Mouse (Mus musculus): ENCODE results near the gene Zfp865. TPM values are rescaled to one million over a fixed set of nuclear protein-coding genes. Genes with fewer than 3 reads are reported as not detected.

The Zfp865 gene
- polyA plus RNA-seq, 1 experiment from 2014 or later, result 7.3 TPM

GRCm38 (mm10) chr7:5059421-5059820 lies 39.2 kb downstream of the Zfp865 start:
- H3K27me3 ChIP-seq (ENCODE audit: control insufficient read depth, insufficient read depth, low read length), result peaks cover 36% of the 10 kb centered on the region
- H3K4me2 ChIP-seq (ENCODE audit: low read depth, low read length, severe bottlenecking), result no peak overlapping the region
- no peaks in the 10 kb centered on the region for H3K9me3 ChIP-seq (ENCODE audit: control insufficient read depth, low read length)
- DNase-seq (ENCODE audit: low spot score) (no peak), ATAC-seq (replicated peaks; ENCODE audit: low FRiP score) (no peak)
- WGBS, result 90% methylated on average over 12 of the region's 12 CpGs
- H3K27ac ChIP-seq (ENCODE audit: low read depth, low read length), result no peak overlapping the region
- peak overlapping the region; percentile 86; the same call in 1 of the 2 replicates for H3K9ac ChIP-seq (ENCODE audit: low read length)
- H3K4me1 ChIP-seq (replicated peaks; ENCODE audit: control insufficient read depth, insufficient read depth, low read length), result peaks cover 20% of the 10 kb centered on the region
- no peaks in the 10 kb centered on the region for H3K36me3 ChIP-seq (ENCODE audit: control insufficient read depth, insufficient read depth, low read length)
- H3K4me3 ChIP-seq (ENCODE audit: low read depth, low read length), result no peak overlapping the region

- WGBS, result 2% methylated on average over 27 of the region's 27 CpGs
- Histone ChIP-seq H3K36me3 (ENCODE audit: control insufficient read depth, insufficient read depth, low read length) (no peaks in the 10 kb centered on the region), H3K4me2 (ENCODE audit: low read depth, low read length, severe bottlenecking) (peak overlapping the region; percentile 88), H3K9me3 (ENCODE audit: control insufficient read depth, low read length) (no peaks in the 10 kb centered on the region), H3K4me3 (ENCODE audit: low read depth, low read length) (peak overlapping the region; percentile 64), H3K27ac (ENCODE audit: low read depth, low read length) (peak overlapping the region; percentile 98), H3K27me3 (ENCODE audit: control insufficient read depth, insufficient read depth, low read length) (peaks cover 27% of the 10 kb centered on the region), H3K4me1 (replicated peaks; ENCODE audit: control insufficient read depth, insufficient read depth, low read length) (peaks cover 20% of the 10 kb centered on the region), H3K9ac (ENCODE audit: low read length) (peak overlapping the region; percentile 86)
- DNase-seq (ENCODE audit: low spot score), result peak; percentile 87
- 0 out of 2 replicates have a peak, but pooled peaks have one; percentile 9 for ATAC-seq (replicated peaks; ENCODE audit: low FRiP score)
Observed at GRCm38 (mm10) chr7:5060239-5060731, 40.1 kb downstream of the Zfp865 start.

- Histone ChIP-seq H3K9ac (ENCODE audit: low read length) (peak overlapping the region; percentile 86), H3K27ac (ENCODE audit: low read depth, low read length) (peak overlapping the region; percentile 98), H3K4me1 (replicated peaks; ENCODE audit: control insufficient read depth, insufficient read depth, low read length) (peaks cover 20% of the 10 kb centered on the region), H3K27me3 (ENCODE audit: control insufficient read depth, insufficient read depth, low read length) (peaks cover 19% of the 10 kb centered on the region), H3K4me3 (ENCODE audit: low read depth, low read length) (peak overlapping the region; percentile 64), H3K4me2 (ENCODE audit: low read depth, low read length, severe bottlenecking) (peak overlapping the region; percentile 88), H3K36me3 (ENCODE audit: control insufficient read depth, insufficient read depth, low read length) (no peaks in the 10 kb centered on the region), H3K9me3 (ENCODE audit: control insufficient read depth, low read length) (no peaks in the 10 kb centered on the region)
- DNase-seq (ENCODE audit: low spot score), result peak; percentile 97
- ATAC-seq (replicated peaks; ENCODE audit: low FRiP score), result peak; percentile 88
- under 1% methylated on average over 60 of the region's 60 CpGs for WGBS
Observed at GRCm38 (mm10) chr7:5060944-5061773, 41.0 kb downstream of the Zfp865 start.

- Histone ChIP-seq H3K9ac (ENCODE audit: low read length) (peak within 1 kb of the TSS; percentile 86), H3K27me3 (ENCODE audit: control insufficient read depth, insufficient read depth, low read length) (peaks cover 13% of the 10 kb centered on the region), H3K36me3 (ENCODE audit: control insufficient read depth, insufficient read depth, low read length) (no peaks in the 10 kb centered on the region), H3K4me1 (replicated peaks; ENCODE audit: control insufficient read depth, insufficient read depth, low read length) (peaks cover 15% of the 10 kb centered on the region), H3K4me3 (ENCODE audit: low read depth, low read length) (peak within 1 kb of the TSS; percentile 64), H3K4me2 (ENCODE audit: low read depth, low read length, severe bottlenecking) (peak within 1 kb of the TSS; percentile 88), H3K9me3 (ENCODE audit: control insufficient read depth, low read length) (no peaks in the 10 kb centered on the region), H3K27ac (ENCODE audit: low read depth, low read length) (peak within 1 kb of the TSS; percentile 98)
- WGBS, result under 1% methylated on average over 63 of the region's 65 CpGs
- DNase-seq (ENCODE audit: low spot score) (peak; percentile 98), ATAC-seq (replicated peaks; ENCODE audit: low FRiP score) (peak; percentile 86)
Observed at GRCm38 (mm10) chr7:5061774-5062359, 41.7 kb downstream of the Zfp865 start, which contains the start of gene U2af2. Gene U2af2, plus strand, starts transcription at chr7:5062143.

GRCm38 (mm10) chr7:5062360-5063001 lies 42.3 kb downstream of the Zfp865 start:
- DNase-seq (ENCODE audit: low spot score) (peak; percentile 85), ATAC-seq (replicated peaks; ENCODE audit: low FRiP score) (peak; percentile 55)
- Histone ChIP-seq H3K4me2 (ENCODE audit: low read depth, low read length, severe bottlenecking) (peak overlapping the region; percentile 59), H3K27me3 (ENCODE audit: control insufficient read depth, insufficient read depth, low read length) (peaks cover 7% of the 10 kb centered on the region), H3K4me3 (ENCODE audit: low read depth, low read length) (peak overlapping the region; percentile 64), H3K9me3 (ENCODE audit: control insufficient read depth, low read length) (no peaks in the 10 kb centered on the region), H3K36me3 (ENCODE audit: control insufficient read depth, insufficient read depth, low read length) (no peaks in the 10 kb centered on the region; the same call in 1 of the 2 replicates), H3K4me1 (replicated peaks; ENCODE audit: control insufficient read depth, insufficient read depth, low read length) (peaks cover 13% of the 10 kb centered on the region; the same call in 1 of the 2 replicates), H3K27ac (ENCODE audit: low read depth, low read length) (peak overlapping the region; percentile 98), H3K9ac (ENCODE audit: low read length) (peak overlapping the region; percentile 86)
- WGBS, result under 1% methylated on average over 51 of the region's 51 CpGs

- WGBS, result 90% methylated on average over 6 of the region's 6 CpGs
- Histone ChIP-seq H3K27me3 (ENCODE audit: control insufficient read depth, insufficient read depth, low read length) (no peaks in the 10 kb centered on the region), H3K9me3 (ENCODE audit: control insufficient read depth, low read length) (no peaks in the 10 kb centered on the region), H3K9ac (ENCODE audit: low read length) (no peak overlapping the region), H3K36me3 (ENCODE audit: control insufficient read depth, insufficient read depth, low read length) (peaks cover 9% of the 10 kb centered on the region; the same call in 1 of the 2 replicates), H3K4me3 (ENCODE audit: low read depth, low read length) (no peak overlapping the region), H3K4me1 (replicated peaks; ENCODE audit: control insufficient read depth, insufficient read depth, low read length) (peaks cover 13% of the 10 kb centered on the region; the same call in 1 of the 2 replicates), H3K27ac (ENCODE audit: low read depth, low read length) (no peak overlapping the region), H3K4me2 (ENCODE audit: low read depth, low read length, severe bottlenecking) (no peak overlapping the region)
- ATAC-seq (replicated peaks; ENCODE audit: low FRiP score), result no peak
- DNase-seq (ENCODE audit: low spot score), result no peak
Observed at GRCm38 (mm10) chr7:5064886-5065285, 44.7 kb downstream of the Zfp865 start.

GRCm38 (mm10) chr7:5073586-5073985 lies 53.4 kb downstream of the Zfp865 start:
- no peaks in the 10 kb centered on the region for H3K27me3 ChIP-seq (ENCODE audit: control insufficient read depth, insufficient read depth, low read length)
- H3K9ac ChIP-seq (ENCODE audit: low read length), result no peak overlapping the region
- H3K4me1 ChIP-seq (replicated peaks; ENCODE audit: control insufficient read depth, insufficient read depth, low read length), result no peaks in the 10 kb centered on the region
- H3K36me3 ChIP-seq (ENCODE audit: control insufficient read depth, insufficient read depth, low read length), result peaks cover 42% of the 10 kb centered on the region
- no peak for DNase-seq (ENCODE audit: low spot score)
- H3K9me3 ChIP-seq (ENCODE audit: control insufficient read depth, low read length), result no peaks in the 10 kb centered on the region
- no peak overlapping the region for H3K27ac ChIP-seq (ENCODE audit: low read depth, low read length)
- H3K4me2 ChIP-seq (ENCODE audit: low read depth, low read length, severe bottlenecking), result no peak overlapping the region
- WGBS, result 83% methylated on average over 1 of the region's 1 CpGs
- H3K4me3 ChIP-seq (ENCODE audit: low read depth, low read length), result no peak overlapping the region
- no peak for ATAC-seq (replicated peaks; ENCODE audit: low FRiP score)

- ATAC-seq (replicated peaks; ENCODE audit: low FRiP score), result no peak
- no peaks in the 10 kb centered on the region for H3K27me3 ChIP-seq (ENCODE audit: control insufficient read depth, insufficient read depth, low read length)
- no peaks in the 10 kb centered on the region for H3K9me3 ChIP-seq (ENCODE audit: control insufficient read depth, low read length)
- H3K4me3 ChIP-seq (ENCODE audit: low read depth, low read length), result no peak overlapping the region
- H3K4me2 ChIP-seq (ENCODE audit: low read depth, low read length, severe bottlenecking), result no peak overlapping the region
- WGBS, result 95% methylated on average over 5 of the region's 5 CpGs
- H3K4me1 ChIP-seq (replicated peaks; ENCODE audit: control insufficient read depth, insufficient read depth, low read length), result no peaks in the 10 kb centered on the region
- H3K27ac ChIP-seq (ENCODE audit: low read depth, low read length), result no peak overlapping the region
- DNase-seq (ENCODE audit: low spot score), result no peak
- peaks cover 42% of the 10 kb centered on the region for H3K36me3 ChIP-seq (ENCODE audit: control insufficient read depth, insufficient read depth, low read length)
- no peak overlapping the region for H3K9ac ChIP-seq (ENCODE audit: low read length)
Observed at GRCm38 (mm10) chr7:5074984-5075383, 54.8 kb downstream of the Zfp865 start.

All from forebrain, embryonic 11.5 days (tissue).